Mouse (Mus musculus) forebrain, embryonic 14.5 days (tissue): ENCODE data around the gene Atp6v1g2. TPM values are rescaled to one million over a fixed set of nuclear protein-coding genes. Genes with fewer than 3 reads are reported as not detected.
"Not testable (repeated sequence)": the region's sequence is repeated elsewhere in the genome, so short reads cannot be mapped to it uniquely, and the experiment has no call there.

ENCODE experiments used
- ATAC-seq: fragments of 200-750 bp; cut with Nextera tagmentation; 2 replicates; pipeline ENCODE4 v1.8.0; 2017; ENCODE audit warnings: mild to moderate bottlenecking, moderate library complexity
- DNase-seq: peaks from one replicate; pipeline ENCODE4 v3.0.0-alpha.2; 2015; ENCODE audit warnings: low spot score
- H3K27ac ChIP-seq: fragments of 300-500 bp; sonication (generic); 2 replicates; pipeline ENCODE4 v1.5.1; 2014; ENCODE audit warnings: low read depth, mild to moderate bottlenecking, control low read depth, low read length, moderate library complexity
- H3K27me3 ChIP-seq: fragments of 300-500 bp; sonication (generic); replicated peaks from 2 replicates; pipeline ENCODE4 v1.6.1; 2014; ENCODE audit warnings: low read length, control low read depth, mixed read lengths; ENCODE audit not compliant: control insufficient read depth, insufficient read depth
- H3K36me3 ChIP-seq: fragments of 300-500 bp; sonication (generic); 2 replicates; pipeline ENCODE4 v1.6.1; 2014; ENCODE audit warnings: low read length, control low read depth; ENCODE audit not compliant: control insufficient read depth, insufficient read depth
- H3K4me1 ChIP-seq: fragments of 300-500 bp; sonication (generic); 2 replicates; pipeline ENCODE4 v1.6.1; 2014; ENCODE audit warnings: antibody characterized with exemption, low read length, control low read depth; ENCODE audit not compliant: control insufficient read depth, insufficient read depth
- H3K4me2 ChIP-seq: fragments of 300-500 bp; sonication (generic); 2 replicates; pipeline ENCODE4 v1.6.1; 2014; ENCODE audit warnings: mild to moderate bottlenecking, control low read depth, low read length
- H3K4me3 ChIP-seq: fragments of 300-500 bp; sonication (generic); 2 replicates; pipeline ENCODE4 v1.5.1; 2014; ENCODE audit warnings: low read depth, low read length, control low read depth
- H3K9ac ChIP-seq: fragments of 300-500 bp; sonication (generic); 2 replicates; pipeline ENCODE4 v1.6.1; 2014; ENCODE audit warnings: mild to moderate bottlenecking, low read length, control low read depth, moderate library complexity
- H3K9me3 ChIP-seq: fragments of 300-500 bp; sonication (generic); replicated peaks from 2 replicates; pipeline ENCODE4 v1.6.1; 2016; ENCODE audit warnings: low read length, control low read depth, mixed read lengths; ENCODE audit not compliant: control insufficient read depth
- WGBS: fragments of 180-500 bp; shearing (Covaris S2); extraction: QIAGEN DNeasy Blood & Tissue Kit; methylation state at CpG from one replicate; pipeline ENCODE4 v1.1.7; 2014; 5-methylcytosine and 5-hydroxymethylcytosine counted together
- polyA plus RNA-seq: library from polyadenylated mRNA; unstranded; fragments of >200 nt; fragmentation: Nextera tagmentation; extraction: Ambion mirVana; gene quantifications from 2 replicates; pipeline ENCODE4 v1.2.1, GENCODE M21; 2014

The Atp6v1g2 gene
- polyA plus RNA-seq, 1 experiment from 2014 or later: 44.0 TPM

DNA sequence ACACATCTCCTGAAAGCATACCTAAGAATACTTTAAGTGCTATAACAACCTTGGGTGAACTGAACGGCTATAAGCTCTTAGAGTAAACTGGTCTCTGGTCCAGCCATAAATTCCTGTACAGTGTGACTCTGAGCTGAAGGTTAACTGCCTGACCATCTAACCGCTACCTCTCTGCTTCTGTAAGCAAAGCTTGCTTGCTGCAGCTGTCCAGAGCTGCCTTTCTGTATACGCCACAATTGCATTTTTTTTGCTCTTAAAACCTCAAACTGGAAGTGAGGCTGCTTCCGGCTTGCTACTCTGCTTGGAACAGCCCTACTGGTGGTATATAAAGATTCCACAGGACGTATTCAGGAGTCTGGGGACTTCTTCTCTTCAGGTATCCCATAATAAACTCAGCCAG, 801 bp upstream of the Atp6v1g2 start:
- no peak overlapping the region for H3K27ac ChIP-seq
- H3K4me3 ChIP-seq: no peak overlapping the region
- H3K4me1 ChIP-seq: peaks cover 4% of the 10 kb centered on the region; the same call in 1 of the 2 replicates
- H3K9me3 ChIP-seq: no peaks in the 10 kb centered on the region
- ATAC-seq: no peak
- no peak overlapping the region for H3K4me2 ChIP-seq
- 93% methylated on average over 5 of the region's 5 CpGs for WGBS
- no peaks in the 10 kb centered on the region for H3K27me3 ChIP-seq
- peaks cover 52% of the 10 kb centered on the region for H3K36me3 ChIP-seq
- H3K9ac ChIP-seq: peak overlapping the region; percentile 21; the same call in 1 of the 2 replicates
- DNase-seq: no peak

DNA sequence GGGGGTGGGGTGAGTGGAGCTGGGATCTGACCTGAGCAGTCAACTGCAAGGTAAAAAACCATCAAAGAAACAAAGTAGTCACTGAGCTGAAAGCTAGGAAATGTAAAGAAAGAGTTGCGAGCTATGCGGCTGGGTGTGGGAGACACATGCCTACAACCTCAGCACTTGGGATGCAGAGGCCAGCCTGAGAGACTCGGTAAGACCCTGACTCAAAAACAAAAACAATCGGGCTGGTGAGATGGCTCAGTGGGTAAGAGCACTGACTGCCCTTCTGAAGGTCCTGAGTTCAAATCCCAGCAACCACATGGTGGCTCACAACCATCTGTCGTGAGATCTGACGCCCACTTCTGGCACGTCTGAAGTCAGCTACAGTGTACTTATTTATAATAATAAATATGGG, 630 bp downstream of the Atp6v1g2 start:
- 82% methylated on average over 7 of the region's 7 CpGs for WGBS
- H3K27ac ChIP-seq, H3K27me3 ChIP-seq, H3K4me1 ChIP-seq, H3K9me3 ChIP-seq, ATAC-seq, DNase-seq: not testable (repeated sequence)
- peak overlapping the region; percentile 40; the same call in 1 of the 2 replicates for H3K4me3 ChIP-seq
- peak overlapping the region; percentile 85 for H3K9ac ChIP-seq
- peak overlapping the region; percentile 83 for H3K4me2 ChIP-seq
- H3K36me3 ChIP-seq: peaks cover 38% of the 10 kb centered on the region

DNA sequence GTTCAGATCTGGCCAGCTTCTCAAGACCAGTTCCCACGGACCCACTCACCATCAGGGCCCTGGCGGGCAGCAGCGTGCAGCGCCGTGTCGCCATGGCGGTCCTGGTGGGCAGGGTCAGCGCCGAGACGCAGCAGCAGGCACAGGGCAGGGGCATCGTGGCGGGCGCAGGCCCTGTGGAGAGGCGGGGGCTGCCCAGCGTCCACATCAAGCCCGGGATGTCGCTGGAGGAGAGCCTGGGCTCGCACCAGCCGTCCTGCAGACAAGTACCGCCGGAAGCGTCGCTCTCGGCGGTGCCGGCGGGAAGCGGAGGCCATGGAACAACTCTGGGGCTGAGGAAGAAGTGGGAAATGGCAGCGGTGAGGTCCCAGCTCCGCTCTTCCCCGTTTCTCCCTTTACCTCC, 1.4 kb downstream of the Atp6v1g2 start:
- Histone ChIP-seq H3K4me1 (peaks cover 4% of the 10 kb centered on the region; the same call in 1 of the 2 replicates), H3K36me3 (peaks cover 30% of the 10 kb centered on the region), H3K27me3 (no peaks in the 10 kb centered on the region), H3K9me3 (no peaks in the 10 kb centered on the region), H3K4me2 (peak overlapping the region; percentile 83), H3K27ac (peak overlapping the region; percentile 90), H3K4me3 (peak overlapping the region; percentile 40), H3K9ac (peak overlapping the region; percentile 85)
- ATAC-seq (0 out of 2 replicates have a peak, but pooled peaks have one; percentile 2), DNase-seq (no peak)
- 8% methylated on average over 30 of the region's 31 CpGs for WGBS

DNA sequence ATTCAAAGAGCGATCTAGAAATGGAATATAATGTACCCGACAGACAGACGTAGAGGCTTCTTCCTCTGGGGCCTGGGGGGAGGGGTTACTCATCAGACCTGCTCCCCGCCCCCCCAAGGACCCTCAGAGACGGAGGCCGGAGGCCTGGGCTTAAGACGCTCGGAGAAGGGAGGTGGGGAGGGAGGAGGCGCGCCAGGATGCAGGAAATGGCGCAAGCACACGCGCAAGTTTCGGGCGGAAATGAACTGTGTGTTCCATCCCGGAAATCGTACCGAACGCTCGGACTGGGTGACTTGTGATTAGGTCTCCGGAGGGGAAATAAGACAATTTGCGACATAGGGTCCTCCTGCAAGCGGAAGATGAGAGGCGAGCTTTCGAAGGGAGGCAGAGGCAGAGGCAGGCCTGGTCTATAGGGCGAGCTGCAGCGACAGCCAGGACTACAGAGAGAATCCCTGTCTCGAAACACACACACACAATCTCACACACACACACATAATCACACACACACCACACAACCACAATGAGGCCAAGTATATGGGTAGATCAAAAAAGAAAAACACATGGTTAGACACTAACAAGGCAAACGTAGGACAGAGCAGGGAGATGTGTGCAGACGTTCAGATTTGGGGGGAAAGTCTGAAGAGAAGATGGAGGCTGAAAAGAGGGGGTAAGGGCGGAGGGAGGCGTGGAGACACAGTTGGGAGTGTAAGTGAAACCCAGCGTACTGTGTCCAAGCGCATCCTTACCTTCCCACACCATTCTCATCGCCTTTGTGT, 2.3 kb downstream of the Atp6v1g2 start, which contains the start of gene Nfkbil1:
Gene Nfkbil1 (minus strand): TSS at position 179 of the 776 bp plus-strand sequence.
- Histone ChIP-seq H3K4me1 (peaks cover 7% of the 10 kb centered on the region), H3K9me3 (no peaks in the 10 kb centered on the region), H3K27ac (peak within 1 kb of the TSS; percentile 90), H3K36me3 (peaks cover 21% of the 10 kb centered on the region), H3K27me3 (no peaks in the 10 kb centered on the region), H3K4me2 (peak within 1 kb of the TSS; percentile 83), H3K9ac (peak within 1 kb of the TSS; percentile 85), H3K4me3 (peak within 1 kb of the TSS; percentile 40)
- DNase-seq: peak; percentile 96
- peak; percentile 85 for ATAC-seq
- under 1% methylated on average over 35 of the region's 35 CpGs for WGBS

DNA sequence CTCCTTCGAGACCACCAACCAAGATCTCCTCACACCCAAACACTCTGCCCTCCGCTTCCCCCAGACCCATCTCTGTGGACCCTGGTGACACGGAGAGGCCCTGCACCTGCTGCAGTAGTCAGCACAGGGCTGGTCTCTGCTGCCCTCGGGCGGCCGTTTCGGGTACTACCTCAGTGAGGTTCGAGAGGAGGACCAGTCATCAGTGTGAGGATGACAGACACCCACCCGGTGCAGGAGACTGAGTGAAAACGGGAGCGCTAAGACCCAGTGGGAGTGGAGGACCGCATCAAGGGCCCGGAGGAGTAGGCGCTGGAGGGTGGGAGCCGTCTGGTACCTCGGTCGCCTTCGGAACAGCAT, 2.9 kb downstream of the Atp6v1g2 start:
- Histone ChIP-seq H3K4me3 (peak overlapping the region; percentile 40), H3K9ac (peak overlapping the region; percentile 85), H3K9me3 (no peaks in the 10 kb centered on the region), H3K4me2 (peak overlapping the region; percentile 83), H3K27me3 (no peaks in the 10 kb centered on the region), H3K27ac (peak overlapping the region; percentile 90), H3K4me1 (peaks cover 9% of the 10 kb centered on the region), H3K36me3 (peaks cover 15% of the 10 kb centered on the region)
- WGBS: 0% methylated on average over 18 of the region's 18 CpGs
- DNase-seq: peak; percentile 95
- peak; percentile 83 for ATAC-seq

DNA sequence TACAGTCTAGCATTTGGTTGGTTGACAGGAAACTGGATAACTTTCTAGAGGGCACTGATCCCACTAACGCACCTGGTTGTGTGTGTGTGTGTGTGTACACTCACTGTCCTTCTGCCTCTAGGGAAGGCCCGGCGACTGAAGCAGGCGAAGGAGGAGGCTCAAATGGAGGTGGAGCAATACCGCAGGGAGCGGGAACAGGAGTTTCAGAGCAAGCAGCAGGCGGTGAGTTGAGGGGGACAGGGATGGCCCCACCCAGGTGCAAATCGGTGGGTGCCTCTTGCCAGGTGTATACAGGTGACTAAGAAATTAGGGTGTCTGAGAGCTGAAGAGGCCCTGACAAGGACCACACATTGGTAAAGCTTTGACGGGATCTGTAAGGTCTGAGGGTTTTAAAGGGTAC, 3.5 kb downstream of the Atp6v1g2 start:
- Histone ChIP-seq H3K9ac (peak overlapping the region; percentile 85; the same call in 1 of the 2 replicates), H3K27ac (peak overlapping the region; percentile 90; the same call in 1 of the 2 replicates), H3K4me3 (peak overlapping the region; percentile 40), H3K9me3 (no peaks in the 10 kb centered on the region), H3K4me1 (peaks cover 9% of the 10 kb centered on the region), H3K36me3 (peaks cover 15% of the 10 kb centered on the region; the same call in 1 of the 2 replicates), H3K27me3 (no peaks in the 10 kb centered on the region), H3K4me2 (peak overlapping the region; percentile 83)
- ATAC-seq (no peak), DNase-seq (no peak)
- WGBS: 74% methylated on average over 9 of the region's 9 CpGs

DNA sequence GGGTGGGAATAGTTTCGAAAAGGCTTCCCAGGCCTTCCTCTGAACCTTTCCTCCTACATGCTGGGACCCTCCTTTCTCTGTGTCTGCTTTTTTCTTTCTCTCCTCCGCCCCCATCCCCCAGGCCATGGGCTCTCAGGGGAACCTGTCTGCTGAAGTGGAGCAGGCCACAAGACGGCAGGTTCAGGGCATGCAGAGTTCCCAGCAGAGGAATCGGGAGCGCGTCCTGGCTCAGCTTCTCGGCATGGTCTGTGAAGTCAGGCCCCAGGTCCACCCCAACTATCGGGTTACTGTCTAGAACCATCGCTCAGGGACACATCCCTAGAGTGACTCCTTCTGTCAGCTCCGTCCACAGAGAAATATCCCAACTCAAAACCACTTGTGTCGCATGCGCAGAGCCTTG, 4.0 kb downstream of the Atp6v1g2 start:
- H3K27me3 ChIP-seq: no peaks in the 10 kb centered on the region
- 89% methylated on average over 12 of the region's 12 CpGs for WGBS
- no peaks in the 10 kb centered on the region for H3K9me3 ChIP-seq
- no peak overlapping the region for H3K27ac ChIP-seq
- DNase-seq (no peak), ATAC-seq (no peak)
- no peak overlapping the region for H3K4me3 ChIP-seq
- H3K36me3 ChIP-seq: peaks cover 13% of the 10 kb centered on the region; the same call in 1 of the 2 replicates
- peaks cover 9% of the 10 kb centered on the region for H3K4me1 ChIP-seq
- H3K9ac ChIP-seq: peak overlapping the region; percentile 85; the same call in 1 of the 2 replicates
- H3K4me2 ChIP-seq: peak overlapping the region; percentile 83; the same call in 1 of the 2 replicates

DNA sequence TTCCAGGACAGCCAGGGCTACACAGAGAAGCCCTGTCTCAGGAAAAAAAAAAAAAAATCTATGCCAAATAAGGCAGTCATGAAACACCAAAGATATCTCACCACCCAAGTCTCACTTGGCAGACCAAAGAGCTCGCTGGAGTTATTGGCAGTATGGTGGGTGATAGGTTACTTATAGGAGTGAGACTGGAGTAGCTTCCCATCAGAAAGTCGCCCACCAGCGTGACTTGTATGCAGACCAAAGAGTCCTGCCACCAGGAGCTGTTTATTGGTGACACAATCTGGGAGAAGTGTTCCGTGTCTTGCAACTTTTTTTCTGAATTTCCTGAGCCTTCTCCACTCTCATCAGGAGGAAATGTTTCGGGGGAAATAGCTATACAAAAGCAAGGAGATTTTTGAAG, 6.2 kb downstream of the Atp6v1g2 start:
- Histone ChIP-seq H3K36me3 (peaks cover 18% of the 10 kb centered on the region), H3K9me3 (no peaks in the 10 kb centered on the region), H3K27ac (no peak overlapping the region), H3K4me1 (peaks cover 18% of the 10 kb centered on the region), H3K4me2 (no peak overlapping the region), H3K9ac (no peak overlapping the region), H3K4me3 (no peak overlapping the region), H3K27me3 (no peaks in the 10 kb centered on the region)
- DNase-seq (no peak), ATAC-seq (no peak)
- 76% methylated on average over 5 of the region's 5 CpGs for whole genome bisulfite sequencing
